Mouse (Mus musculus): ENCODE measurements around the gene Tpt1. TPM values are rescaled to one million over a fixed set of nuclear protein-coding genes. Genes with fewer than 3 reads are reported as not detected.
"Not testable (repeated sequence)": the region's sequence is repeated elsewhere in the genome, so short reads cannot be mapped to it uniquely, and the experiment has no call there.

Gene Tpt1
- polyA plus RNA-seq, 1 experiment: 3,849 TPM

- TF ChIP-seq POLR2A (IDR thresholded peaks at IDR 0.05; ENCODE audit: borderline replicate concordance, low read depth, low read length) (no peak), CTCF (IDR thresholded peaks at IDR 0.05; ENCODE audit: low read depth, low read length) (no peak)
- Histone ChIP-seq H3K27ac (ENCODE audit: insufficient read depth, low read depth, low read length) (no peak overlapping the region), H3K4me1 (ENCODE audit: control insufficient read depth, insufficient read depth, low read length) (peaks cover 14% of the 10 kb centered on the region), H3K4me3 (ENCODE audit: insufficient read depth, low read length) (no peak overlapping the region)
Measured at GRCm38 (mm10) chr14:75859619-75860018, 14.7 kb downstream of the Tpt1 start.

GRCm38 (mm10) chr14:75862701-75863100 is 17.8 kb downstream of the Tpt1 start:
- TF ChIP-seq POLR2A (IDR thresholded peaks at IDR 0.05; ENCODE audit: borderline replicate concordance, low read depth, low read length): no peak
- no peak for TF ChIP-seq CTCF (IDR thresholded peaks at IDR 0.05; ENCODE audit: low read depth, low read length)
- Histone ChIP-seq H3K4me1 (ENCODE audit: control insufficient read depth, insufficient read depth, low read length) (peaks cover 18% of the 10 kb centered on the region), H3K4me3 (ENCODE audit: insufficient read depth, low read length) (no peak overlapping the region), H3K27ac (ENCODE audit: insufficient read depth, low read depth, low read length) (no peak overlapping the region)

DNA sequence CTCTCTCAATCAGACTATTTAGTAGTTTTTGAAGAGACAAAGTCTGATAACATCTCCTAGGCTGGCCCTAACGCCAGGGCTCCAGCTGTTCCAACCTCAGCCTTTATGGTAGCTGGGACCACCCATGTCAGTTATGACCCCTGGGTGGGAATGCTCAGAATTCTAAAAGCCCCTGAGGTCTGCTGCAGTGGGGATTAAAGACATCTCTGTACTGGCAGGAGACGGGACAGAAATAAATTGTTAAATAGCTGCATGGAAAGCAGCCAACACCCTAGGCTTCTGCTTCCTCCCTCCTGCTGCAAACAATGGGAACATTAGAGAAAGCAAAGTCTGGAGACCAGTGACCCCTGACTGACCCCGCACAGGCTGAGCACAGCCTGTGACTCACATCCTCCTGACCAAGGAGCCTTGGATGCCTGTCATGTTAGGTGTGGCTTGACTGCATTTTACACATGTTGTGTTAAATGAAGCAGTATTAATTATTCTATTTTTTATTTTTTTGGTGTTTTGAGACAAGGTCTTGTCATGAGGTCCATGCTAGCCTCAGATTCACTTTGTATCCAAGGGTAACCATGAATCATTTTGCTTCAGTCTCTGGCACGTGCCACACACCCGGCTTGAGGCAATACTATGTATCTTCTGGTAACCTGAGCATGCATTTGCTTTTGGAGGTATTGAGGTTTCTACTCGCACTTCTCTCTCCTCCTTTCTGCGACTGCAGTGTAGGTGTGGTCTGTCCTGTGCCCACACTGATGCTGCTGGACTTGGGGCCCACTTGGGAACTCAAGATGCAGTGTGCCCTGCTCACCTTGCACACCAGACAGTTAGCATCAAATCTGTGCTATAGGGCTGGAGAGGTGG is 18.9 kb downstream of the Tpt1 start:
- TF ChIP-seq POLR2A (IDR thresholded peaks at IDR 0.05; ENCODE audit: borderline replicate concordance, low read depth, low read length) (no peak), CTCF (IDR thresholded peaks at IDR 0.05; ENCODE audit: low read depth, low read length) (no peak)
- peak overlapping the region; percentile 66 for H3K27ac ChIP-seq (ENCODE audit: insufficient read depth, low read depth, low read length)
- no peak overlapping the region for H3K4me3 ChIP-seq (ENCODE audit: insufficient read depth, low read length)
- H3K4me1 ChIP-seq (ENCODE audit: control insufficient read depth, insufficient read depth, low read length): peaks cover 18% of the 10 kb centered on the region

DNA sequence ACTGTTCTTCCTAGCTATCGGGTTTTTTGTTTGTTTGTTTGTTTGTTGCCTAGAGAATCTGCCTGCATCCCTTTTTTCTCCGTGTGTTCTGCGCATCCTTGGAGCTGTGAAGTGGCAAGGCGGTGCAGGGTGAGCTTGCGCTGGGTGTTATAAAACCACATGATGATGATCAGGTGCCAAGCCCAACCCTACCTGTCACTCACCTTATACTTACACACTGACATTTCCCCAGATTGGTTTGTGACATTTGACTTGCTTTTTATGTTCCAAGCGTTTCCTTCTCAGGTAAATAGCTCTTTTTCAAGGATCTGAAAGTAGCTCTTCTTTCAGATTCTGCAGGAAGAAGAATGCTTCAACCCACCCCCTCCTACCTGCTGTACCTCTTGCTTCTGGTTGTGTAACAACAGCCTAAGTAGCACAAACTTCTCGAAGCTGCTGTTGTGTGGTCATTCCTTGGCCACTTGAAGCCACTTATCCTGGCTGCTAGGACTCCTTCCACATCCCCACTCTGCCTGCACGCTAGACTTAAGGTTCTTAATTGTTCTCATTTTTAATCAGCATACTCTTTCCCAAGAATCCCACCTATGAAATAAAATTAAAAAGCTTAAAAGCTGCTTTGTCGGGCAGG is 21.9 kb downstream of the Tpt1 start:
- Histone ChIP-seq H3K4me3 (ENCODE audit: insufficient read depth, low read length) (no peak overlapping the region), H3K4me1 (ENCODE audit: control insufficient read depth, insufficient read depth, low read length) (peaks cover 22% of the 10 kb centered on the region), H3K27ac (ENCODE audit: insufficient read depth, low read depth, low read length) (no peak overlapping the region)
- no peak for TF ChIP-seq CTCF (IDR thresholded peaks at IDR 0.05; ENCODE audit: low read depth, low read length)
- no peak for TF ChIP-seq POLR2A (IDR thresholded peaks at IDR 0.05; ENCODE audit: borderline replicate concordance, low read depth, low read length)

DNA sequence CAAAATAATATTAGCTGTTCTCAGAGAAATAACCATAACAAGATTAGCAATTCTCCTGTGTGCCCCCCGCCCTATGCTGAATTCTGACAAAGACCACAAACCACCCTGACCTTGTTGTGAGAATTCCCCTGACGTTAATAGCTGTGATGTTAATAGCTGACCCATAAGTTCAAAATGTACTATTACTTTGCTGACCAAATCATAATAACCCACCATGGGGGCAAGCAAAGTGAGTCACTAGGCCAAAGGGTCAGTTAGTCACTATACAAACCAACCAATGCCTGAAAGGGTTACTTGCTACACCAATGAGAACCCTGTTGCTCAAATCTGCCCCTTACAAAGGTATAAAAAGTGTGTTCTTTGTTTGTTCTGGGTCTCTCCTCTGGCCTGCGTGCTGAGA is 23.1 kb downstream of the Tpt1 start:
- H3K27ac ChIP-seq (ENCODE audit: insufficient read depth, low read depth, low read length); H3K4me3 ChIP-seq (ENCODE audit: insufficient read depth, low read length): not testable (repeated sequence)
- H3K4me1 ChIP-seq (ENCODE audit: control insufficient read depth, insufficient read depth, low read length): peaks cover 17% of the 10 kb centered on the region

- Histone ChIP-seq H3K27ac (ENCODE audit: insufficient read depth, low read depth, low read length) (no peak overlapping the region), H3K4me3 (ENCODE audit: insufficient read depth, low read length) (no peak overlapping the region), H3K4me1 (ENCODE audit: control insufficient read depth, insufficient read depth, low read length) (peaks cover 6% of the 10 kb centered on the region; the same call in 1 of the 2 replicates)
- TF ChIP-seq POLR2A (IDR thresholded peaks at IDR 0.05; ENCODE audit: borderline replicate concordance, low read depth, low read length): no peak
- TF ChIP-seq CTCF (IDR thresholded peaks at IDR 0.05; ENCODE audit: low read depth, low read length): no peak
Measured at GRCm38 (mm10) chr14:75869769-75870363, 25.0 kb downstream of the Tpt1 start.

DNA sequence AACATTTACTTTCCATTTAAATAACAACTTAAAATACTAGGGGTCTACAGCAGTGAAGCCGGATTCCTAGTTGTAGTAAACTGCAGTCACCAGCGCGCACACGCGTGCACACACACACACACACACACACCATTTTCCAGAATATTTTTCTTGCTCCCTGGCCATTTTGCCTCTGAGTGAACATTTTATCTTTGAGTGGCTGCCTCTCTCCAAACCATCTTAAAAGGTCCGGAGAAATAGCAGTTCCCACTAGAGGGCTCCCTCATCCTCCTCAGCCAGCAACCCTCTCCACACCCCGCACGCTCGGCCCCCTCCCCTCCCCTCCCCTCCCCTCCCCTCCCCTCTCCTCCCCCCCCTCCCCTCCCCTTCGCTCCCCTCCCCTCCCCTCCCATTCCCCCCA is 25.7 kb downstream of the Tpt1 start:
- Histone ChIP-seq H3K27ac (ENCODE audit: insufficient read depth, low read depth, low read length) (no peak overlapping the region), H3K4me3 (ENCODE audit: insufficient read depth, low read length) (no peak overlapping the region), H3K4me1 (ENCODE audit: control insufficient read depth, insufficient read depth, low read length) (peaks cover 6% of the 10 kb centered on the region; the same call in 1 of the 2 replicates)
- TF ChIP-seq POLR2A (IDR thresholded peaks at IDR 0.05; ENCODE audit: borderline replicate concordance, low read depth, low read length): no peak
- 0 out of 2 replicates have a peak, but pooled peaks have one; percentile 16 for TF ChIP-seq CTCF (IDR thresholded peaks at IDR 0.05; ENCODE audit: low read depth, low read length)

GRCm38 (mm10) chr14:75871111-75871510 is 26.2 kb downstream of the Tpt1 start:
- Histone ChIP-seq H3K4me1 (ENCODE audit: control insufficient read depth, insufficient read depth, low read length) (peaks cover 6% of the 10 kb centered on the region; the same call in 1 of the 2 replicates), H3K4me3 (ENCODE audit: insufficient read depth, low read length) (no peak overlapping the region)
- no peak for TF ChIP-seq CTCF (IDR thresholded peaks at IDR 0.05; ENCODE audit: low read depth, low read length)
- TF ChIP-seq POLR2A (IDR thresholded peaks at IDR 0.05; ENCODE audit: borderline replicate concordance, low read depth, low read length): no peak

DNA sequence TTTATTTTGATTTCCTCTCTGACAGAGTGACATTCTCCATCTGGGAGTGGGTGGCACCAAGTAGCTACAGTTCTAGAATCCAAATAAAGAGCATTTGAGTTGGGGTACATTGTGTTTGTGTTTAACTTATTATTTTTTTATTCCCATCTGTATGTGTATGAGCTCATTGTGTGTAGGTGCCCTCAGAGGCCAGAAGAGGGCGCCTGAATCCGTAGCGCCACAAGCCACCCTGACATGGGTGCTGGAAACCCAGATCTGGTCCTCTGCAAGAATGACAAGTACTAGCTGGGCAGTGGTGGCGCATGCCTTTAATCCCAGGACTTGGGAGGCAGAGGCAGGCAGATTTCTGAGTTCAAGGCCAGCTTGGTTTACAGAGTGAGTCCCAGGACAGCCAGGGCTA is 26.9 kb downstream of the Tpt1 start:
- Histone ChIP-seq H3K27ac (ENCODE audit: insufficient read depth, low read depth, low read length) (no peak overlapping the region), H3K4me3 (ENCODE audit: insufficient read depth, low read length) (no peak overlapping the region), H3K4me1 (ENCODE audit: control insufficient read depth, insufficient read depth, low read length) (peaks cover 6% of the 10 kb centered on the region)
- TF ChIP-seq CTCF (IDR thresholded peaks at IDR 0.05; ENCODE audit: low read depth, low read length): no peak
- TF ChIP-seq POLR2A (IDR thresholded peaks at IDR 0.05; ENCODE audit: borderline replicate concordance, low read depth, low read length): no peak

More at GRCm38 (mm10) chr14:75871111-75871510, 26.2 kb downstream of the Tpt1 start:
- no peak overlapping the region for H3K27ac ChIP-seq (ENCODE audit: insufficient read depth, low read depth, low read length)

GRCm38 (mm10) chr14:75873612-75874011 is 28.7 kb downstream of the Tpt1 start:
- no peak overlapping the region for H3K27ac ChIP-seq (ENCODE audit: insufficient read depth, low read depth, low read length)

More at GRCm38 (mm10) chr14:75873612-75874011, 28.7 kb downstream of the Tpt1 start:
- no peak overlapping the region for H3K4me3 ChIP-seq (ENCODE audit: insufficient read depth, low read length)
- no peak for TF ChIP-seq CTCF (IDR thresholded peaks at IDR 0.05; ENCODE audit: low read depth, low read length)
- TF ChIP-seq POLR2A (IDR thresholded peaks at IDR 0.05; ENCODE audit: borderline replicate concordance, low read depth, low read length): no peak
- H3K4me1 ChIP-seq (ENCODE audit: control insufficient read depth, insufficient read depth, low read length): peaks cover 6% of the 10 kb centered on the region

Measured in bone marrow macrophage, adult 2 months (primary cell).